Mouse (Mus musculus): ENCODE measurements around the gene Retreg1.
A peak's percentile ranks its signal among the peaks of the same experiment; 100 is the strongest.

The Retreg1 gene

DNA sequence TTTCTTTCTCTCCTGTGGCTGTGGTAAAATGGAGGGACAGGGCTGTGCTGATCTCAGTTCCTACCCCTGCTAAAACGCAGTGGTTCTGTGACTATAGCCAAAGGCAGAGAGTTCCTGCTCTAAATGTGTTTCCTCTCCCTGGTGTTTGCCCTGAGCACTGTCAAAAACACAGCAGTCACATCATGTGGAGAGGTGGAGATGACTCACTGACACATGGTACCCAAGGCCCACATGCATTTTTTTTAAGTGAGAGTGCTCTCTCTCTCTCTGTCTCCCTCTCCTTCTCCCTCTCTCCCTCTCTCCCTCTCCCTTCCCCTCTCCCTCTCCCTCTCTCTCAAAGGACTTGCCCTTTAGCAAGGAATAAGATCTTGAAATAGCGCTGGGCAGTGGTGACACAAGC lies 73.3 kb downstream of the Retreg1 start:
- DNase-seq (ENCODE audit: extremely low read depth, low read depth) = no peak

DNA sequence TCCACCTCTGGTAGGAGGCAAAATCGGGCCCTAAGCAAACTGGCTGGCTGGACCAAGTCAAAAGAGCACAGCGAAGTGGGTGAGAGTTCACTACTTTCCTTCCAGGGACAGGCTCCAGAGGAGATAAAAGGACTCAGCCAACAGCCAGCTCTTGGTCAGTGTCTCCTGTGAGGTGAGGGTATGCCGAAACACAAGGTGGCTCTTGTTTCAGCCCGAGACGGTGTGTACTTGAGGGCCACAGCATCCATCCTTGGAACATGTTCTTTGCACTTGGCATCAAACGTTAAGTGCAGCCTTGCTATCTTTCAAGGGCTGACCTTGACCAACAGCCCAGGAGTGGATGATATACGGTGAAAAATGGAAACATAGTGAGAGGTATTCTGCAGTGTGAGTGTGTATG lies 75.7 kb downstream of the Retreg1 start:
- no peak for DNase-seq (ENCODE audit: extremely low read depth, low read depth)

DNA sequence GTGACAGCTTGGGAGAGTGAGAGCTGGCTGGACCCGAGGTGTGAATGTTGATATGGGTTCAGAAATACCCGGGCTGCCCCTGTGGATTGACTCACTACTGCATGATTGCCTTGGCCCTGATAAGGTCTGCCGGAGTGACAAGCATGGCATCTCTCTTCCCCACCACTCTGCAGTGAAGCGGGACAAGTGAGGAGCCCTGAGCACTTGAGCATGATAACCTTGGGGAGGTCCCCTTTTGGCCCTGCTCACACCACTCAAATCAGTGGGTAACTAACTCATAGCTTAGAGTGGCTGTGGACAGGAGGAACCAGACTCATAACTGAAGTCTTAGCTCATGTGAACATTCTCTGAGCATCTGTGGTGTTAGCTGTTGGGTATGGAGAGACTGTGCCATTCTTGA lies 77.0 kb downstream of the Retreg1 start:
- no peak for DNase-seq (ENCODE audit: extremely low read depth, low read depth)

DNA sequence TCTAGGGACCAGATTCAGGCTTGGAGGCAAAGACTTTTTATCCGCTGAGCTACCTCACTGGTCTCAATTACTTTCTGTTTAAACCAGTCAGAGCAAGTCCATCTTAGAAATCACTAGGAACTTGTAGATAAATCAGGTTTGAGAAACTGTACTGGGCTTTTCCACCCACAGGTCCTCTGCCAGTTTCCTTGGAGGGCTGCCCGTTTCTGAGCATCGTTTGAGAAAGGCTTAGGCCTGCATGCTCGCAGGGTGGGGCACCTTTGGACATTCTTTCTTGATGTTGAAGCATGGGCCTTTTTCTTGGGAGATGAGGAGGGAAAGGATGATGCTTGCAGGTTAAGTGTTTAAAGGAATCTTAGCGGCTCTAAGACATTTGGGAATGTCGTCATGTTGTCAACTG lies 77.9 kb downstream of the Retreg1 start:
- no peak for DNase-seq (ENCODE audit: extremely low read depth, low read depth)

DNA sequence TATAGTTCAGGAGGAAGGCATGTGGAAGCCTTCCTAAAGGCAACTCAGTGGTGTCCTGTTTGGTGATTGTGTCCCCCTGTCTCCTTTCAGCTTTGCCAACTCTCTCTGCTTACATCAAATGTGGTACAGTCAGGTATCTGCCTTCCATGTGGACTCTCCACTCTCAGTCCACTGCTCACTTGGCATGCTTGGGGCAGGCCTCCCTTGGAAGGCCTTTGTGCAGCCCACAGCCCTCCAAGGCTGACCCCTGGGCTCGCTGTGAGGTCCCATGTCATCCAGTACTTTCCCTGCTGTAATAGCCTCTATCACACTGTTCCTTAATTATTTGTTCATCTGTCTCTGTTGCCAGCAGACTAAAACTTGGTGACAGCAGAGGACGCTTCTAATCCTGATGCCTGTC lies 79.0 kb downstream of the Retreg1 start:
- no peak for DNase-seq (ENCODE audit: extremely low read depth, low read depth)

DNA sequence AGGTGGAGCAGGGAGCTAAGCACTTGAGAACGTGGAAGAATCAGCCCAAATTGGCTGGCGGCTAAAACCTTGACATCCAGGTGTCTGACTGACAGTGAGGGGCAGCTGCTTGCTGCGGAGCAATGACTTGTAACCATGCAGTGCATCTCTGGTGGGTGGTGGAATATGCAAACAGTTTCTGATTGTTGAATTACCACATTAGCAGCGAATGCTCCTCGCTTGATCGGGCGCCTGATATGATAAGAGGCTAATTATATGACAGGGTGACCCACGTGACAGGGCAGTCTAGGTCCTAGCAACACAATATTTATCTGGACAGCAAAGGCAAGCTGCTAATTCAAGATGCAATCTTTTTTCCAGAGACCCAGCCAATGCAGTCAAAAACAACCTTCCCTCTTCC lies 80.9 kb downstream of the Retreg1 start:
- DNase-seq (ENCODE audit: extremely low read depth, low read depth) = no peak

DNA sequence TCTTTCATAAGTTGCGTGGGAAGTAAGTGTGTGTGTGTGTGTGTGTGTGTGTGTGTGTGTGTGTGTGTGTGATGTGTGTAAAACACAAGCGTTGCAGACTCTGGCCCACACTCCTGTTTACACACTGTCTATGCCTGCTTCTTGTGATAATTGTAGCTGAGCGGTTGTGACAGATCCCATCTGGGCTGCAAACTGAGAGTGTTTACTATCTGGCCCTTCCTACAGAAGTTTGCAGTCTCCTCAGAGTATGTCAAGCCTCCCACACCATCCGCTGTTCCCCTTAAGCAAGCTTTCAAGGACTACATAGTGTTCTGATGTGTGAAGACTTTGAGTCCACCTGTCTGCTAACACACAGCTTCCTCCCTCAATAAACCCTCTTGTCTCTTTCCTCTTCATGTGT lies 83.2 kb downstream of the Retreg1 start:
- no peak for DNase-seq (ENCODE audit: extremely low read depth, low read depth)

DNA sequence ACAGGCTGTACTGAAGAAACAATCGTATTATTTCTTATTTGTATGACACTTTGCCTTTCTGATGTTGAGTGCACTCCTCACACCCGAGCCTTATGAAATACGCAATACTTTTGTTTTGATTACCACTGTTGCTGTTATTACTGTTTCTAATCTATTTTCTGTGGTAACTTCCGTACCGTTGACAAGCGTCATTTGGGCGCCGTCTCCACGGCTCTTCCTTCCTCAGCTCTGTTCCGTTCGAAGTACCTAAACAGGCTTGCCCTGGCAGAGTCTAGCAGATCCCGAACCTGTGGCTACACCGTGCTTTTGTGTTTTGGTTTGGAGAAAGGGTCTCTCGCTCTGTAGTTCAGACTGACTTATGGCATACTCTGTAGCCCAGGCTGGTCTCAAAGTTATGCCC lies 84.1 kb downstream of the Retreg1 start:
- no peak for DNase-seq (ENCODE audit: extremely low read depth, low read depth)

DNA sequence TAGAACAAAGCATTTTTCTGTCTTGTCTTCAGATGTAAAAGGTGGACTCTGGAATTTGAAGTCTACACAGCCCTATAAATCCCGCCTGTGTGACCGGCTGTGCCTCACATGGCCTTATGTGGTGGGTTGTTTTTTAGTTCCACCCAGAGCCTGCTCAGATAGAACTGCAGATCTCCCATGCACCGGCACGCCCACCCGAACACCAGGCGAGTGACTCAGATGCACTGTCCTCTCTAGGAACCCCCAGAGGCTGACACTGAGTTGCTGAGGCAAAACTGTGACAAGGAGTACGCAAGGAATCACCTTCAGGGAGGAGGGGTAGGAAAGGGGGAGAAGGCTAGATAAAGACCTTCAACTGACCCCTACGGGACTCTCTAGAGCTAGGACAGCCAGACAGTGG lies 85.0 kb downstream of the Retreg1 start:
- DNase-seq (ENCODE audit: extremely low read depth, low read depth) = no peak

DNA sequence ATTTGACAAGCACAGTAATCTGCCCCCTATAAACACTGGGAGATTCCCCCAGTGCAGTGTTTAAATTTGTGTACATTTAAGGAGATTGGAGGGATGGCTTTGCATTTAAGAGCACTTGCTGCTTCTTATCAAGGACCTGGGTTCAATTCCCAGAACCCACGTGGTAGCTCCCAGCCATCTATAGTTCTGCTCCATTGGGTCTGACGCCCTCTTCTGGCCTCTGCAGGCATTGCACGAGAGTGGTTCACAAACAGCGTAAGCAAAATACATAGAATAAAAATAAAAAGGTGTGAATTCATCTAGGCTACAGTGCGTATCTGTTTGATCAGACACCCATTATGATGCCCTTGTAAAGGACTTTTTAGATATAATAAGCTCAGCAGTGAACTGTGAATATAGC lies 85.9 kb downstream of the Retreg1 start:
- no peak for DNase-seq (ENCODE audit: extremely low read depth, low read depth)

DNA sequence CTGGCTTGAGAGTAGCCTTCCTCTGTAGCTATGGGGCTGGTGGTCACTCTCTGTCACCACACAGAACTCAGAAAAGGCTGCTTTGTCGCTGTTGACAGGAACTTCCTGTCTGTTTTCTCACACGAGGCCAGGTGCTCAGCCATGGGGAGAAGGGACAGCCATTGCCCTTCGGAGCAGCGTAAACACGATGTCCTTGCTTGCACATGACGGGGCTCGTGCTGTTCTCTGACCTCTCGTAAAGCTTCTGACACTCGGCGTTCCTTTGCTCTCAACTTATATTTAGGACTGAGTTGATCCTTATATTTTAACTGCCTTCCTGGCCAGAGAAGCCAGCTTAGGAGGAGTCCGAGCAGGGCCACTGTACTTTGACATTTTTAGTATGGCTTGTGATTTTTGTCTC lies 86.5 kb downstream of the Retreg1 start:
- DNase-seq (ENCODE audit: extremely low read depth, low read depth) = no peak

DNA sequence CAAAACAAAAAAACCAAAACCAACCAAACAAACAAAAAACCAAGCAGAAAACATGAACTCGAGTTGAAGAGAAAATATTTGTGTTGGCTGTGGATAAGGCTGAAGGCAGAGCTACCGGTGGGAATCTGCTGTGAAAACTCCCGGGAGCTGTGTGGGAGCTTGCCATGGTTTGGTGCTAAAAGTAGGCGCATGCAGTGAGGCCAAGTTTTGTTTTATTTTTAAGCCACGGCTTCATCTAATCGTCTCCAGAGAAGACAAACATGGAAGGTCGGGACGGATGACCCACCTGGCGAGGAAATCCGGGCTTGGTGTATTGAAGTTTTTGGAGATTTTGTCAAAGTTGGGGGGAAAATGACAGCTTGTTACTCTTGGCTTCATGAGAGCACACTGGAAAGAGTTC lies 87.0 kb downstream of the Retreg1 start:
- DNase-seq (ENCODE audit: extremely low read depth, low read depth) = no peak

DNA sequence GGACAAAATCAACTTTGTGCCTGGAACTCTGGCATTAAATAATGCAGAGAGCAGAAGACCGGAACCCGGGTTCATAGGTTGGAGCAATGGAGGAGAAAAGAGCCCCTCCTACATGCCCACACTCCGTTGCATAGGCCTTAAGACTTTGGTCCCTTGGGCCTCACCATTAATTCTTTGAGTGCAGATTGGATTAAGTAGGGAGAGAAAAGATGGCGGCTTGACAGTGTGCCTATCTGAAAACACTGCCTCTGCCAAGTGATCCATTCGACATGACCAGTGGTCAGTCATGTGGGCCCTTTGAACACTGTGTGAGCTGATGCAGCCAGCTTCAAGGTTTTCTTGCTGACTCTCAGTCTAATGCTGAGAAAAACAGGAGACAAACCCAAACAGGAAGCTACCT lies 87.7 kb downstream of the Retreg1 start:
- no peak for DNase-seq (ENCODE audit: extremely low read depth, low read depth)

DNA sequence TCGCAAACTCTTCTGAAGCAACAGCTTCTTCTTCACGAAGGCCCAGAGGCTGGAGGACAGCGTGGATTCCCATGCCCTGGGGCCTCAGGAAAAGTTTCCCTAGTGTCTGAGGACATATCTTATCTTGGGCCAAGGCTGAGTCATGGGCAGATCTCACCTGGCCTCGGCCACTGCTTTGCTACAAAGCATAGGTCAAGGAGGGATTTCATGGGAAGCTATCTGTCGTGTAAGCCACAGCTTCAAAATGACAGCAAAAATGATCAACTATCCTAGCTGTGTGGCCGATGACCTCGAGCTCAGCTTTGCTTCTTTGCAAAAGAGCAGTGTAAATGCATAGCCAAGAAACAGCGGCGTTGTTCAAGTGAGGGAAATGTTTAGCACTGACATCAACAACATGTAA lies 89.5 kb downstream of the Retreg1 start:
- DNase-seq (ENCODE audit: extremely low read depth, low read depth) = no peak

DNA sequence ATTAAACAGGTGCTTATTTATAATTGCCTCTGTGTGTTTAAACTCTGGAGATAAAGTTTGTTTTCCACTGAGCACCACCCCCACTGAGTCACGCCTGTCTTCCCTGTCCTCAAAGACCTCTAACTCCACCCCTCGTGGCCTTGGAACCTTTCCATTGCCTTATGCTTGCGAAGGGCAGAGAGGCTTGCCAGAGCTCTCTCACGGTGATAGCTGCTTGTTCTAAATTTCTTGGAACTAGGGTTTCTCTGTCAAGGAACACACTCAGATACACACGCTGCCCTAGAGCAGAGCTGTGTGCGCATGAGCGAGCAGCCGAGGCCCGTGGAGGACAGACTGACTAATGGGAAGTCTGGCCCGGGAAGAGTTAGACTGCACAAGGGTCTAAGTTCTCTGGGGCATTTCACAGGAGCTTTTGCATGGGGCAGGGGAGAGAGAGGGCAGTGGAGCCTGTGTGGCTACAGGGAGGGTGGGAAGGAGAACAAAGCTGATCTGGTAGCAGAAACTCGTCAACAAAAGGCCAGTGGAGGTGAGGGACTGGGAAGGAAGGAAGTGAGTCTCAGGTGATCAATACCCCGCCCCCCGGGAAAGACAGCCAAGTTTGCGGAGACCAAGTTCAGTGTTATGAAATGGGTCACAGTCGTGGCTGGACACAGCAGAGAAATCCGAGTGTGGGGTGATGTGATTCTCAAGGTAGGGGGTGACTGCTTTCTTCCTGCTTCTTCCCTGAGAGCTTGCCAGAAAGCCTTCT lies 90.1 kb downstream of the Retreg1 start:
- peak; percentile 56 for DNase-seq (ENCODE audit: extremely low read depth, low read depth)

DNA sequence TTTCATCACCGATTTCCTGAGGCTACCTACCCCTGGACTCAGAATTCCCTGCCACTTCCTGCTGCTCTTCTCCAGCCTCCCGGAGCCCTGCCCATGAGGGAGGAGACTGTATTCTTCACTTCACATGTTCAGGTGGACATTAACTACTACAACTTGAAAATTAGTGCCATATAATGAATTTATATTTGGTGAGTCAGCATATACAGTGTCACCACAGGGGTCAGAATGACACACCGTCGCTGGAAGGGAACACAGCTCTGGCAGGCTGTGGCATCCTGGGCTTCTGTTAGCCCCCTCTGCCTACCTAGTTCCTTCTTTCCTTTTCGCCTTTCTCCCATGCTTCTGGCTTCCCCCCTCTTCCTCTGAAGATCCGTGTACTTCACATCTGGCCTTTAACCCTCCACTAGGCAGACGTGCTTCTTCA lies 90.7 kb downstream of the Retreg1 start:
- no peak for DNase-seq (ENCODE audit: extremely low read depth, low read depth)

DNA sequence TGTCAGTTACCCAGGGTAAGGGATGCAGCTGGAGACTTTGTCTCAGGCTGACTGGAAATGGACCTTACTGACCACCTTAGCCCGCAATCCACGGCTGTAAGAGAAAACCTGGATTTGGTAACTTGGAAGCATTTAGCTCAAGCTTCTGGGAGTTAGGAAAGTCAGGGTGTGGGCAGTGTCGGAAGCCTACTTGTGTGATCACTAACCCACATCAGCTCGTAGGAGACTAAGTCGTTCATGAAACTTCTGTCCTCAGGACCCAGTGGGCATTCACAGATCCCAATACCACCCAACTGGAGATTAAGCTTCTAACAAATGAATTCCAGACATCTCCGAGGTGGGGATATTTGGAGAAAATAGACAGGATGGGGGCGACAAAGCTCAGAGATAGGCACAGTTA lies 91.4 kb downstream of the Retreg1 start:
- DNase-seq (ENCODE audit: extremely low read depth, low read depth) = no peak

DNA sequence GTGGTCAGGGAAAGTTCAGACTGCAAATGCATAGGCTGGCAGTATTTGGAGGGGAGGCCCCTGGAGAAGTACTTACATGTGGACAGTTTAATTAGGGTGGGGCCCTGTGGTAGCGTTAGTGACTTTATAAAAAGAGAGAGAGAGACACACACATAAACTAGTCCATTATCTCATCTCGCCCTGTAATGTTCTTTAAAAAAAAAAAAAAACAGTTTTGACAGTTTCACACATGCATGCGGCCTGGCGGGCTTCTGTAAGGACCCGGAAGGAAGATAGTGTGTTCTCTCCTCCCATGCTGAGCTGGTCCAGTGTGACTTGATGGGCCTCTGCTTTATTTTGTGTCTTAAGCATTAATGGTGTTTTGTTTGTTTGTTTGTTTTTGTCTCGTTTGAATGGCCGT lies 95.5 kb downstream of the Retreg1 start:
- DNase-seq (ENCODE audit: extremely low read depth, low read depth) = no peak

DNA sequence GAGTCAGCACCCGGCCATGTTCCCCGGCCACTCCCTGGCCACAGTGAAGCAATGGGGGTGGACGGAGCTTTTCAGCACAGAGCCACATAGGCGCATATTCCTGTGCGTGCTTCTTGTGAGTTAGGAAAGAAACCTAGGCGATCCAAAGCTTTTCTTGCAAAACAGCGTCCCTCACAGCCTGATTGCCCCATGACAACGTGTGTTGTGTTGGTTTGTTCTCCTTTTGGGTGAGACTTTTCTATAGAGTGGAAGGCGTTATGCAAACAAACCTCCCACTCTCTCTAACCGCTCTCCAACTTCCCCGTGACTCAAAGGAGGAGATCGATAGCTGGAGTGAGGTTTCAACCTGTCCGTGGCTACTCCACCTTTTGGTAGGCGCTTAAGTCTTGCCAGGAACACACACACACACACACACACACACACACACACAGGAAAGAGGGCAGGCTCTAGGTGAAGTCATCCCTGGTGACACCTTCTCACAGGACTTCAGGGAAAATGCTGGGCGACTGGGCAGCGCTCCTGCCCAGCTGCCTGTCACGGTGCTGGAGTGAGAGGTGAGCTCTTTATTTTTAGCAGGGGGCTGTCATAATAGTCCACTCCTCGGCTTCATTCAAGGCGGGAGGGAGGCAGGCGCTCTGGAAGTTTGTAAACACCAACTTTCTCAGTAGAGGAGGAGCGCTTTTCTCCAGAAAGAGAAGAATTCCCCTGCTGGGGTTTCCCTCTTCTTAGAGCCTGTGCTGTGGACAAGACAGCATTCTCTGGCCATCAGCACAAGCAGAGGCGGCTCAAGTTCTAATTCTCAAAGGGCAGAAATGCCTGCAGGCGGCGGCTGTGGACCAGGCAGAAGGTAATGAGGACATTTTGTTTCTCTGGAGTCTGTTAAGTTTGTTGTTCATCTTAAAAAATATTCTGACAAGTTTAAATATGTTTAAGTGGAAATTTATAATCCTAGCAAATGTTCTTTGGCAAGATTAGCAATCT lies 97.7 kb downstream of the Retreg1 start:
- no peak for DNase-seq (ENCODE audit: extremely low read depth, low read depth)

DNA sequence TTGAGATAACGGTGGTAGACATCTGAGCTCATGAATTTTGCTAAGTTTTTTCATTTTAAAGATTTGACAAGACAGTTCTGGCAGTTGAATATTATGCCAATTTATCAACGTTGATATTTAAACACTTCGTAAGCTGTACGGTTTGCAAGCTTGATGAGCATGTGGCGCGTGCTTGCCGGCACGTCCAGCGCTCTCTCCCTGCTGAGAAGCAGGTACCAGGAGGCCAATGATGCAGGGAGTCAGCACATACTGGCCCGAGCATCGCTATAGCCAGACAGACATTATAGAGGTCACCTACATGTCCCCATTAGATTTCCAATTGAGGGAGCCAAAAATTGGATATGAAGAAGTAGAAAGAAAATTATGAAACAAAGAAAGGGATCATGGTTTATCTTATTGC lies 98.5 kb downstream of the Retreg1 start:
- DNase-seq (ENCODE audit: extremely low read depth, low read depth) = no peak

DNA sequence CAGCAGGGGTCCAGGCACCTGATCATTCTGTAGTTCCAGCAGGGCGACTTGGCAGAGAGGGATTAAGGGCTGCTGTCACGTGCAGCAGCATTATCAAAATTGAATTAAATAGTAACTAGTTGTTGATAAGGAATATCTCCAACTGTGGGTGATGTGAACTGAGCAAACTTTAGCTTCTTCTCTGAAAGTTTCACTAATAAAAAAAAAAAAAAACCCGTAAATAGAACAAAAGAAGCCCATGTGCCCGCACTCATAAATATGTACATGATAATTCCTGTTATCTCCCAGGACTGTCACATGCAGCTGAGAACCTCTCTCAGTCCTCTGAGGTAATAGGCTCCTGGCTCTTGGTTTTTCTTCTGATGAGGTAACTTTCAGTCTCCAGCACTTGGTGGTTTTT lies 99.4 kb downstream of the Retreg1 start:
- DNase-seq (ENCODE audit: extremely low read depth, low read depth) = no peak

DNA sequence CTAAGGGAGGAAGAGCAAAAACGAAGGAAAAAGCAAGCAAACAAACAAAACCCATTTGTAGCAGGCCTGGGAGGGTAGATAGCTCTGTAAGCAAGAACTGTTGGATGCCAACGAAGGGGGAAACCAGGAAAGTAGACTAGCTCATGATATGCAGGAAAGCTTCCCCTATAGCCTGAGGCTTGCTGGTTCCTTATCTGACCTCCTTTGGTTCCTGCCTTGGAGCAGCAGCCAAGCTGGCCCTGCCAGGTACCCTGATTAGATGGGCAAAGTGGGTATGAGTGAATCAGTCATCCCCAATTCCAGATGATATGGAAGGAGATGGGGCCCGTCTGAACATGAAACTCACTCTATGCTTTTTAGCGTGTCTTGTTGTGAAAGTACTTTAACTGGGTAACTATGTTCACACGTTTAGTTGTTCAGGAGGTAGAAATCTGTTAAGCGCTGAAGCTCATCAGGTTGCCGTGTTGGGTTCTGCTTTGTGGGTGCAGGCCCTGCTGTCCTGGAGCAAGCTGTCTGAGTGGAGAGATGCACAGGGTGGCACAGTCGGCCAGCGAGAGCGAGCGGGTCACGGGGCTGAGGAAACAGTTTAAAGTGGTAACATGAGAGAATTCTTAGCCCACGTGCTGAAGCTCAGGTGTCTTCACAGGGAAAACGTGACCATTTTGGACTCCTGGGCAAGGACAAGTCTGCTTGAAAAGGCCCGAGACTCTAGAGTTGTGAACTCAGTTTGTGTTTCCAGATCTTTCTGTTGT lies 100.6 kb downstream of the Retreg1 start:
- DNase-seq (ENCODE audit: extremely low read depth, low read depth) = no peak

Measured in MEL-GATA-1-ER (cell line).